Mouse (Mus musculus): ENCODE data around the gene Fundc1.
"Not testable (repeated sequence)": the region's sequence is repeated elsewhere in the genome, so short reads cannot be mapped to it uniquely, and the experiment has no call there.

The Fundc1 gene

GRCm38 (mm10) chrX:17571621-17572459 lies at the start of gene Fundc1:
Gene Fundc1, minus strand, starts transcription at chrX:17572325.
- peak; percentile 83 for DNase-seq (ENCODE audit: low read depth)

- DNase-seq (ENCODE audit: low read depth): no peak
These were observed 39.1 kb upstream of the Fundc1 start for GRCm38 (mm10) chrX:17611253-17611652.

- no peak for DNase-seq (ENCODE audit: low read depth)
These were observed 36.6 kb upstream of the Fundc1 start for GRCm38 (mm10) chrX:17608763-17609162.

- DNase-seq (ENCODE audit: low read depth): no peak
These were observed 35.5 kb upstream of the Fundc1 start for GRCm38 (mm10) chrX:17607668-17608067.

- no peak for DNase-seq (ENCODE audit: low read depth)
These were observed 21.2 kb upstream of the Fundc1 start for GRCm38 (mm10) chrX:17593331-17593730.

- no peak for DNase-seq (ENCODE audit: low read depth)
These were observed 18.6 kb upstream of the Fundc1 start for GRCm38 (mm10) chrX:17590745-17591144.

GRCm38 (mm10) chrX:17571271-17571620 lies 879 bp downstream of the Fundc1 start:
- DNase-seq (ENCODE audit: low read depth): peak; percentile 2

- no peak for DNase-seq (ENCODE audit: low read depth)
These were observed 3.5 kb downstream of the Fundc1 start for GRCm38 (mm10) chrX:17568670-17569069.

GRCm38 (mm10) chrX:17565743-17566142 lies 6.4 kb downstream of the Fundc1 start:
- no peak for DNase-seq (ENCODE audit: low read depth)

GRCm38 (mm10) chrX:17564732-17565131 lies 7.4 kb downstream of the Fundc1 start:
- DNase-seq (ENCODE audit: low read depth): no peak

GRCm38 (mm10) chrX:17558746-17559145 lies 13.4 kb downstream of the Fundc1 start:
- DNase-seq (ENCODE audit: low read depth): no peak

- no peak for DNase-seq (ENCODE audit: low read depth)
These were observed 17.6 kb downstream of the Fundc1 start for GRCm38 (mm10) chrX:17554488-17554887.

- not testable (repeated sequence) for DNase-seq (ENCODE audit: low read depth)
These were observed 20.5 kb downstream of the Fundc1 start for GRCm38 (mm10) chrX:17551586-17551985.

- no peak for DNase-seq (ENCODE audit: low read depth)
These were observed 24.9 kb downstream of the Fundc1 start for GRCm38 (mm10) chrX:17547143-17547806.

- DNase-seq (ENCODE audit: low read depth): no peak
These were observed 27.1 kb downstream of the Fundc1 start for GRCm38 (mm10) chrX:17544860-17545492.

- no peak for DNase-seq (ENCODE audit: low read depth)
These were observed 34.4 kb downstream of the Fundc1 start for GRCm38 (mm10) chrX:17537701-17538100.

GRCm38 (mm10) chrX:17527008-17527407 lies 45.1 kb downstream of the Fundc1 start:
- no peak for DNase-seq (ENCODE audit: low read depth)

GRCm38 (mm10) chrX:17521221-17521716 lies 50.9 kb downstream of the Fundc1 start:
- DNase-seq (ENCODE audit: low read depth): no peak

GRCm38 (mm10) chrX:17520086-17520485 lies 52.0 kb downstream of the Fundc1 start:
- no peak for DNase-seq (ENCODE audit: low read depth)

GRCm38 (mm10) chrX:17514012-17514411 lies 58.1 kb downstream of the Fundc1 start:
- no peak for DNase-seq (ENCODE audit: low read depth)

GRCm38 (mm10) chrX:17512021-17512602 lies 60.0 kb downstream of the Fundc1 start:
- no peak for DNase-seq (ENCODE audit: low read depth)

Measured in c-Kit-positive CD71-positive TER-119-negative erythroid progenitor cells, embryonic 14.5 days (primary cell).